Mouse (Mus musculus): ENCODE measurements at regions not wholly inside any gene's neighbourhood (a gene's known extent, or its start where the extent isn't known, plus 50 kb on each side); places are given as distances from the start of the nearest gene placed in this dataset.

DNA sequence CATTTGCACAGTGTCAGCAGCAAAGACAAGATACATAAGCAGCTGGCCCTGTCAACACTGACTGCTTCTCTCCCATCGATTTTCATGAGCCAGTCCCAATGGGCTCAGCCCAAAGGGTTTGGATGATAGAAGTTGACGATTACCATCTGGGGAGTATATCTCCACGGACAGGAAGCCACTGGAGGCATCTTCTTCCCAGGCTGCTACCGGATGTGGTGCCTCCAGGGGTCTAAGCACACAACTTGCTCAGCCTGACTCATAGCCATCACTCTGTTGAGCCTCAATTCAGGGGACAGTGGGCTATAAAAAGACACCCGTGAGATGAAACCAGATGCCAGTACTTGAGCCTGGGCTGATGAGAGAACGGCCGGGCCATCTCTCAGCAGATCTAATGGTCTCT is 71.1 kb upstream of the Hif1a start:
- H3K27me3 ChIP-seq = no peaks in the 10 kb centered on the region
- H3K9ac ChIP-seq = no peak overlapping the region
- H3K4me1 ChIP-seq = no peaks in the 10 kb centered on the region; the same call in 1 of the 2 replicates
- H3K4me2 ChIP-seq = no peak overlapping the region
- 45% methylated on average over 7 of the region's 7 CpGs for WGBS
- no peak overlapping the region for H3K4me3 ChIP-seq
- H3K36me3 ChIP-seq = no peaks in the 10 kb centered on the region
- no peaks in the 10 kb centered on the region for H3K9me3 ChIP-seq
- 0 out of 2 replicates have a peak, but pooled peaks have one; percentile 11 for ATAC-seq (ENCODE audit: borderline replicate concordance, extremely low read depth, low FRiP score, low TSS enrichment)
- no peak overlapping the region for H3K27ac ChIP-seq

DNA sequence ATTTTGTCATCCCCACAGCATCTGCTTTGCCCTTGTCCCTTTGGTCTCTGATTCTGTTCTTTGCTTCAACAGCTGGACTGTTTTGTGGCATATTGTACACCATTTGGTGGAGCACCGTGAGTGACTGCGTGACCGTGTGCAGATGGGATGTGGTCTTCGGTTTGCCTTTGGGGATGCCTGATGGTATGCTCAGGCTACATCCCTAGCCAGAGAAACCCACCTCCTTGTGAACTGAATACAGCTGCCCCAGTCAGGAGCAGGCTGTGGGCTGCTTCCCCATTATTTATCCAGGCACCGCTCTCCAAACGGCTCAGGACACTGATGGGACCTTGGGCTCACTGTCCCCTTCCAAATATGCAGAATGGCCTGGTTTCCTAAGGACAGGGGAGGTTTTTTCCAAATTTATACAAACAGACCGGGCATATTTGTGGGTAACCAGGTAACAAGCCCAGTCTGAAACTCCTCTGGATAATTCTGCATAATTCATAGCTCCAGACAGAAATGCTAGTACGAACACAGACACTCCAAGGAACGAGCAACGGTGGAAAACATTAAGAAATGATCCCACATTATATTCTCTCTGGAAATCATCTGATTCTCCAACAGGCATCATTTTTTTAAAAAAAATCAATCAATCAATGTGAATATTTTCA is 70.5 kb upstream of the Hif1a start:
- H3K9me3 ChIP-seq = no peaks in the 10 kb centered on the region
- H3K36me3 ChIP-seq = no peaks in the 10 kb centered on the region
- no peaks in the 10 kb centered on the region for H3K27me3 ChIP-seq
- H3K4me3 ChIP-seq = no peak overlapping the region
- 75% methylated on average over 10 of the region's 10 CpGs for WGBS
- H3K4me2 ChIP-seq = no peak overlapping the region
- no peak for ATAC-seq (ENCODE audit: borderline replicate concordance, extremely low read depth, low FRiP score, low TSS enrichment)
- no peak overlapping the region for H3K27ac ChIP-seq
- H3K4me1 ChIP-seq = no peaks in the 10 kb centered on the region; the same call in 1 of the 2 replicates
- H3K9ac ChIP-seq = no peak overlapping the region

DNA sequence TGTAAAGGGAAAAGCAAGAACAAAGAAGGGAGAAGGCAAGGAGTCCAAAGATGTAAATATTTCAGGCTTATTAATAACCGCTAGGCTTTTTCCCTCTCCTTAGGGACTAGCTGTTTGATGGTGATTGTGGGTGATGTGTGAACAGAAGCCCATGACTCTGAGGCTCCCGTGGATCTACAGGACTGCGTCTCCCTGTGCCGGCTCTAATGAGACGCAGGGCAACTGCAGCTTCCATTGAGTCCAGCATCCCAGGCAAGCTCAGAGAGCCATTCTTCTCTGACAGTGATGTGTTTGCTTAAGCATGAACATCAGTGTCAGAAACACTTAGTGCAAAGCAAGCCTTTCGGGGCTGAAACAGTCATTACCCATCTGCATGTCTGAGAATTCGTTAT is 70.0 kb upstream of the Hif1a start:
- no peak overlapping the region for H3K4me2 ChIP-seq
- H3K27ac ChIP-seq = no peak overlapping the region
- H3K9me3 ChIP-seq = no peaks in the 10 kb centered on the region
- no peaks in the 10 kb centered on the region for H3K27me3 ChIP-seq
- WGBS = 51% methylated on average over 7 of the region's 7 CpGs
- no peaks in the 10 kb centered on the region; the same call in 1 of the 2 replicates for H3K4me1 ChIP-seq
- ATAC-seq (ENCODE audit: borderline replicate concordance, extremely low read depth, low FRiP score, low TSS enrichment) = no peak
- H3K36me3 ChIP-seq = no peaks in the 10 kb centered on the region
- no peak overlapping the region for H3K9ac ChIP-seq
- no peak overlapping the region for H3K4me3 ChIP-seq

DNA sequence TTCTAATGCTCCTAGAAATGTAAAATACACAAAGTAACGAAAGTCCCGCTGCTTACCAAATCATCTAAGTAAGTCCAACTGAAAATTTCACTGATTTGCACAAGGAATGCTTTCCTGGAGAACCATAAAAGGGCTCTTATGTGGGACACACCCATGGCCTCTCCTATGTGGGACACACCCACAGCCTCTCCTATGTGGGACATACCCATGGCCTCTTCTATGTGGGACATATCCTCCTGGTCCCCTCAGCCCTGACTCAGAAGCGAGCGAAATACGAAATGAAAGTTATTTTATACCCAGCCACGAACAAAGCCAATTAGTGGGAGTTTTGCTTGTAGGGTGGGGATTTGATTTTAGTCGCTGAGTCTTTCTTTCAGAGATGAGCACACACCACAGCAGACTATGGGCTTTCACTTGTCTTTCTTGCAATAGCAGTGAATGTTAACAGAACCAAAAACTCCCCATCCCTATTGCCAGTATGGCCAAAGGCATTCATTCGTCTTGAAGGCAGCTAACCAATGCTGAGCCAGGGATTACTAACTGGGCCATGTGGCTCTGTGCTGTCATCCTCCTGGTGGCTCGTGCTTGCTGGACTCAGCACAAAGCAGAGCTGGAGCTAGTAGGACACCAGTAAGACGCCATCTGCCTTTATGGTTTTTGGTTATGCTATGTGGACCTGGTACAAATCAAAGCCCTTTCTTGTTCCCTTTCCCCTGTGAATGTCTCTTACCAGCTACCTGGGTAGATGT is 69.4 kb upstream of the Hif1a start:
- WGBS = 87% methylated on average over 10 of the region's 10 CpGs

DNA sequence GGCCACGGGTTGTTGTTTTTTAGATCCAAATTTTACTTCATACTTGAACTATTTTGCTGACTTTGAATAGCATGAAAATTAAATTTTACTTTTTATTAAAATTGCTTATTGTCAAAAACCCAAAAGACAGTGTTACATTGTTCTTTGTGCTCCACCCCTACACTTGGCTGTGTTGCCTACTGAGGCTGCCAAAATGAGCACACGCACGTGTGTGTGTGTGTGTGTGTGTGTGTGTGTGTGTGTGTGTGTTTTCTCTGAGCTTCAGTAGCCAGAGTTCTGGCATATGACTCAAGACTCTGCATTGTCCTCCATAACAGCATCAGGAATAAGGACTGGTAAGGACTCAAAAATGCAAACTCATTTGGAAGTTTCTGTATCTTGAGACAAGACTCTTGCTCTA is 68.4 kb upstream of the Hif1a start:
- no peaks in the 10 kb centered on the region; the same call in 1 of the 2 replicates for H3K4me1 ChIP-seq
- H3K9ac ChIP-seq = no peak overlapping the region
- 79% methylated on average over 3 of the region's 3 CpGs for WGBS
- H3K27ac ChIP-seq = no peak overlapping the region
- no peaks in the 10 kb centered on the region for H3K27me3 ChIP-seq
- H3K4me2 ChIP-seq = no peak overlapping the region
- no peak overlapping the region for H3K4me3 ChIP-seq
- H3K9me3 ChIP-seq = no peaks in the 10 kb centered on the region
- no peaks in the 10 kb centered on the region for H3K36me3 ChIP-seq
- ATAC-seq (ENCODE audit: borderline replicate concordance, extremely low read depth, low FRiP score, low TSS enrichment) = no peak

More for the DNA sequence above, 69.4 kb upstream of the Hif1a start:
- no peak overlapping the region for H3K27ac ChIP-seq
- H3K36me3 ChIP-seq = no peaks in the 10 kb centered on the region
- no peaks in the 10 kb centered on the region for H3K27me3 ChIP-seq
- H3K4me1 ChIP-seq = no peaks in the 10 kb centered on the region; the same call in 1 of the 2 replicates
- H3K4me3 ChIP-seq = no peak overlapping the region
- no peak overlapping the region for H3K9ac ChIP-seq
- ATAC-seq (ENCODE audit: borderline replicate concordance, extremely low read depth, low FRiP score, low TSS enrichment) = no peak
- H3K4me2 ChIP-seq = no peak overlapping the region
- H3K9me3 ChIP-seq = no peaks in the 10 kb centered on the region

DNA sequence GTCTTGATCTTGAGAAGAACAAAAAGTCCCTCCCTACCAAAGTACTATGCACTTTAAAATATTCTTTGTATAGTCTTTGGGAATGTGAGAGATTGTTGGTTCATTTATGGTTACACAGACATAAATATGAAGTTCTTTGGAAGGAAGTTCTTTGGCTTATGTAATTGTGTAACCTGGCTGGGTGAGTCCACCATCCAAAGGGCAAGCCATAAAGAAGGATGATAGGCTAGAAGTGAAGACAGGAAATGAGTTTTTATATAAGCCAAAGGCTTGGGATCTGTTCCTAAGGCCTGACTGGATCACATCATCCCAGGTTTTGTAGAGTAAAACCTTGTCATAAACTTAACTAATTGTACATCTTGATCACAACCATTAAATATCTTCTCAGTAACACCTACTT is 65.0 kb upstream of the Hif1a start:
- H3K4me2 ChIP-seq = no peak overlapping the region
- H3K36me3 ChIP-seq = no peaks in the 10 kb centered on the region
- no peak overlapping the region for H3K4me3 ChIP-seq
- H3K9me3 ChIP-seq = no peaks in the 10 kb centered on the region
- H3K27ac ChIP-seq = no peak overlapping the region
- H3K27me3 ChIP-seq = no peaks in the 10 kb centered on the region
- H3K4me1 ChIP-seq = no peaks in the 10 kb centered on the region; the same call in 1 of the 2 replicates
- no peak for ATAC-seq (ENCODE audit: borderline replicate concordance, extremely low read depth, low FRiP score, low TSS enrichment)
- no peak overlapping the region for H3K9ac ChIP-seq

DNA sequence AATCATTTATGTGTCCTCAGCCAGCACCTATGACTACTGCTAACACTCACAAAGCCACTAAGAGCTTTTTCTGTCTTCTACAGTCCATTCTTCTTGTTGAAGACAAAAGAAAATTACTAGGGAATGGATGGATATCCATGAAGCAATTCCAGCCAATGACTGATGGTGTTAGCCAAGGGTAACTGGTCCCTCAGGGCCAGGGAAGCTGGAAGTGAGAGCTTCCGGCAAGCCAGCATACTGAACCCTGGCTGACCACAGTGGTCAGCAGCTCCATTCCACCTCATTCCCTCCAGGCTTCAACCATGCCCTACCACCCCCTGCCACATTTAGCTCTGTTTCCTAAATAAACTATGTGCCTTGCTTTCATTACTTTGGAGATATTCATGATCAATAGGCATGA is 64.1 kb upstream of the Hif1a start:
- Histone ChIP-seq H3K27me3 (no peaks in the 10 kb centered on the region), H3K4me1 (peaks cover under 1% of the 10 kb centered on the region; the same call in 1 of the 2 replicates), H3K9ac (no peak overlapping the region), H3K4me3 (no peak overlapping the region), H3K4me2 (no peak overlapping the region), H3K36me3 (no peaks in the 10 kb centered on the region), H3K27ac (no peak overlapping the region), H3K9me3 (no peaks in the 10 kb centered on the region)
- ATAC-seq (ENCODE audit: borderline replicate concordance, extremely low read depth, low FRiP score, low TSS enrichment) = no peak
- WGBS = 76% methylated on average over 1 of the region's 1 CpGs

DNA sequence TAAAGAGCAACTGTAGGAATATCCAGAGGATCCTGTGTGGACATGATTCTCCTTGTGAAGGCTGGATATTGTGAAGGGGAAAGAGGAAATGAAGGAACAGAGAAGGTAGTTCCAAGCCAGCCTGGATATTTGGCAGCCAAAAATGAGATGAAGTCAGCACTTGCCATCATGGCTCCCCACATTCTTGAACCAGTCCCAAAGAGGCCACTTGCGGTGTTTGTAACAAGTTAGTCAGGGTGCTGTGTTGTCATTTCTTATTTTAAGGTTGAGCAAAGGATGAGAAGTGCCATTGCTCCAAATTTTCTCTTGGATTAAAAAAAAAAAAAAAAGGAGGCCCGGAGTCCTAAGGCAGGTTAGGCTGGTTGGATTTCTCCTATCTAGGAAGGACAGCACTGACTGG is 63.3 kb upstream of the Hif1a start:
- 78% methylated on average over 2 of the region's 2 CpGs for WGBS
- Histone ChIP-seq H3K27ac (no peak overlapping the region), H3K9me3 (no peaks in the 10 kb centered on the region), H3K4me1 (peaks cover 4% of the 10 kb centered on the region; the same call in 1 of the 2 replicates), H3K36me3 (no peaks in the 10 kb centered on the region), H3K27me3 (no peaks in the 10 kb centered on the region), H3K9ac (no peak overlapping the region), H3K4me2 (no peak overlapping the region), H3K4me3 (no peak overlapping the region)
- no peak for ATAC-seq (ENCODE audit: borderline replicate concordance, extremely low read depth, low FRiP score, low TSS enrichment)

DNA sequence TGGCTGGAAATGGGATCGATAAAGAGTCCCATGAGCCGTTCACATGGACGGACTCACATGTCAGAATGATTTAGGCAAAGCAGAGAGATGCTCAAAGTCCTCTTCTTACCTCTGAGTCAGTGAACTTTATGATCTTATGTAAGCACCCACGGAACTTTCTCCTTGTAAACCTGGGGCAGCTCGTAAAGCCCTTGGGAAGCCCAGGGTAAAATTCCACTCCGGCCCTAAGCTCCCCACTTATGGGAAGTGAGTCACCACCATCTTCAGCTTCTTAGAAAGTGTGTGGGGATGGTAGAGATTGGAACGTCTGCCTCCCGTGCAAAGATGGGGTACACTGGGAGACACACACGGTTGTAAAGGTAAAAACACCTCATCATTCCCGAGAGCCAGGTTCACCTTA is 62.8 kb upstream of the Hif1a start:
- ATAC-seq (ENCODE audit: borderline replicate concordance, extremely low read depth, low FRiP score, low TSS enrichment) = no peak
- Histone ChIP-seq H3K4me3 (no peak overlapping the region), H3K9me3 (no peaks in the 10 kb centered on the region), H3K4me2 (no peak overlapping the region), H3K4me1 (peaks cover 4% of the 10 kb centered on the region; the same call in 1 of the 2 replicates), H3K9ac (no peak overlapping the region), H3K27ac (no peak overlapping the region), H3K36me3 (no peaks in the 10 kb centered on the region), H3K27me3 (no peaks in the 10 kb centered on the region)
- WGBS = 84% methylated on average over 10 of the region's 10 CpGs

DNA sequence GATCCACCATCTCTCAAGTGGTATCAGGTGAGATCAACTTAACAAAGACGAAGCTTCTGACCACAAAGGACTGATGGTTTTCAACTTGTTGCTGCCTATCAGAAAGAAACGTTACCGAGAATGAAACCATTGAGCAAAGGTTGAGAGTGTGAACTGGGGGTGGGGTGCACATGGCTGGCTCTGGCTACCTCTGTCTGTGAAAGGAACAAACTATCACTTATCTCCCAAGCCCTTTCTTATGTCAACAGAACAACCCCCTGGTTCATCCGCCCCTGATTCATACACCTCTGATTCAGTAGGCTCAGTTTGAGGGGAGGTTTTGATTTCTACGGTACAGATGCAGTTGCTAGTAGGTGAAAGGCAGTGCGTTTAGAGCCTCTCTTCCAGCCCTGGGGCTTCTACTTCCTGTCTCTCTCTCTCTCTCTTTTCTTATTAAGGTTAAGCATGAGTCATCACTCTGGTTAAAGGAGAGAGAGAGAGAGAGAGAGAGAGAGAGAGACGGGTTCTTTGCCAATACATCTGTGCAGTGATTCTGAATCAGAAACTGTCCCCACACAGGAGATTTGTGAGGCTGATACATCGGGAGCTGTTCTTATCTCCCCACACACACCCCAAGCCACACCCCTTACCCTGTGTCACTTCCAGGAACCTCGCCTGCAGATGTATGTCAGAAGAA is 59.0 kb upstream of the Hif1a start:
- Histone ChIP-seq H3K4me1 (peaks cover 10% of the 10 kb centered on the region), H3K4me3 (no peak overlapping the region), H3K27ac (no peak overlapping the region), H3K27me3 (no peaks in the 10 kb centered on the region), H3K4me2 (no peak overlapping the region), H3K9me3 (no peaks in the 10 kb centered on the region), H3K36me3 (no peaks in the 10 kb centered on the region), H3K9ac (no peak overlapping the region)
- WGBS = 29% methylated on average over 9 of the region's 9 CpGs
- no peak for ATAC-seq (ENCODE audit: borderline replicate concordance, extremely low read depth, low FRiP score, low TSS enrichment)

DNA sequence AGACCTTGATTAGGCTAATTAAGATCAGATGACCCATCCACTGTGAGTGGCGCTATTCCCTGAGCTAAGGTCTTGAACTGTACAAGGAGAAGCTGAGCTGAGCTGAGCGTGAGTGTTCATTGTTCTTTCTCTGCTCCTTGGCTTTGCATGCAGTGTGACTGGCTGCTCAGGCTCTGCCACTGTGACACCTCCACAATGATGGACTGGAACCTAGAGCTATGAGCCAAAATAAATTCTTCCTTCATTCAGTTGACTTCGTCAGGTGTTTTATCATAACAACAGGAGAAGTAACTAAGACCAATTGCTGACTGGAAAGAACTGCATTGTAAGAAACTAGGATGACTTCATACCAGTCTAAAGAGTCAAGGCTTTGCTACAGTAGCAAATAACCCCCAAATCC is 56.4 kb upstream of the Hif1a start:
- WGBS = 82% methylated on average over 3 of the region's 3 CpGs
- no peak overlapping the region for H3K27ac ChIP-seq
- H3K9me3 ChIP-seq = no peaks in the 10 kb centered on the region
- H3K9ac ChIP-seq = no peak overlapping the region
- H3K27me3 ChIP-seq = no peaks in the 10 kb centered on the region
- no peaks in the 10 kb centered on the region for H3K36me3 ChIP-seq
- H3K4me1 ChIP-seq = peaks cover 27% of the 10 kb centered on the region
- no peak for ATAC-seq (ENCODE audit: borderline replicate concordance, extremely low read depth, low FRiP score, low TSS enrichment)
- no peak overlapping the region for H3K4me3 ChIP-seq
- H3K4me2 ChIP-seq = no peak overlapping the region

DNA sequence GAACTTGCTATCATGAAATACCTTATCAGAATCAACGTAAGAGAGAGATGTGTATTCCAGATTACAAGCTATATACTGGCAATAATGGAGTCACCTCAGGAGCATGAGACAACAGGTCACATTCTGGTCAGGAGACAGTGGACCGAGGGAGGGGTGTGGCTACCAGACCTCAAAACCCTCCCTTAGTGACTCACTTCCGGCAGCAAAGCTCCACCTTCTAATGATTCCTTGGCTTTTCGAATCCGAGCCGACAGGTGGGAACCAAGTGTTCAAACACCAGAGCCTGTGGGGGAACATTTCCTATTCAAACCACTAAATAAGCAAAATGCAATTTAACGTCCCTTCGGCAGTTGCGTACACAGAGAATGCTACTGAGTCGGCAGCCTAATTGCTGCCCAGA is 54.5 kb upstream of the Hif1a start:
- Histone ChIP-seq H3K4me1 (peaks cover 27% of the 10 kb centered on the region), H3K27ac (no peak overlapping the region), H3K36me3 (no peaks in the 10 kb centered on the region), H3K9ac (no peak overlapping the region), H3K27me3 (no peaks in the 10 kb centered on the region), H3K4me2 (peak overlapping the region; percentile 38), H3K4me3 (peak overlapping the region; percentile 15; the same call in 1 of the 2 replicates), H3K9me3 (no peaks in the 10 kb centered on the region)
- WGBS = 43% methylated on average over 10 of the region's 10 CpGs
- ATAC-seq (ENCODE audit: borderline replicate concordance, extremely low read depth, low FRiP score, low TSS enrichment) = no peak

Data from lung, embryonic 15.5 days (tissue).